Mouse (Mus musculus) heart, adult 2 months (tissue): ENCODE results near the gene Myrf.

Source experiments
- CTCF ChIP-seq: fragments of 200-600 bp; IDR thresholded peaks from 2 replicates; pipeline ENCODE4 v1.8.1; 2022; ENCODE audit warnings: antibody characterized with exemption, mild to moderate bottlenecking, moderate library complexity
- POLR2A ChIP-seq: fragments of 200-500 bp; IDR thresholded peaks from 2 replicates; pipeline ENCODE4 v1.6.1; 2011; ENCODE audit warnings: mild to moderate bottlenecking, low read depth, low read length, control low read depth; ENCODE audit not compliant: insufficient read depth

DNA sequence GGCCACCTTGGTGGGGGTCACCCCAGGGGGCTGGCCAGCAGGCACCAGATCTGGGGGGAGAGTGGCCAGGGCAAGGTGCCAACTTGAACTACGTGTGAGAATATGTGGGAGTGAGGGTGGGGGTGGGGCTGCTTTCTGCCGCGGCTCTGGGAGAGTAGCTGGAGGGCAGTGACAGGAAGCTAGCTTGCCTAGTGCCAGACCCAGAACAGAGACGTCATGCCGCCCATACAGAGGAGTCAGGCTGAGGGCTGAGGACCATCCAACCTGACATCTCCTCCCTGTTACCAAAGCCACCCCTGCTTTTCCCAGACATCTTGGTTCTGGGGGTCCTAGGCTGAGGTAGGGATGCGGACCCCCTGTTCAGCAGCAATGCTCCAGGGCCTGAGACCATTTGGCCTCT, 6.6 kb upstream of the Myrf start:
- no peak for TF ChIP-seq CTCF
- TF ChIP-seq POLR2A = no peak
